Comparison of ENCODE assay signal across 9 mouse cellular contexts in genomic region chr11:44452016-44452415, GRCm38 (mm10). TPM values are rescaled to one million over a fixed set of nuclear protein-coding genes. Genes with fewer than 3 reads are reported as not detected.
"Had no signal": no experiment of that assay in that cellular context is flagged by ENCODE, and none has a peak within 500 bp of the region (broad histone marks: within the 10 kb centered on the region; RNA-seq: fewer than 3 reads in every experiment).

No protein-coding gene starts in this region.

RNA-seq across cellular contexts. Expression of gene Il12b, which starts 52.2 kb away (rescaled TPM):
- total RNA-seq: neutrophil, adult 5-6 weeks had no signal
- polyA plus RNA-seq: neural tube, embryonic 13.5 days; neural tube, embryonic 14.5 days; neural tube, embryonic 15.5 days; small intestine, adult 2 months; stomach, embryonic 14.5 days; stomach, embryonic 16.5 days; stomach, postnatal 0 days; testis, adult 2 months had no signal
